Mouse (Mus musculus): Measurements from ENCODE around the gene Appl2. TPM values are rescaled to one million over a fixed set of nuclear protein-coding genes. Genes with fewer than 3 reads are reported as not detected.
A peak's percentile ranks its signal among the peaks of the same experiment; 100 is the strongest.
"Not testable (repeated sequence)": the region's sequence is repeated elsewhere in the genome, so short reads cannot be mapped to it uniquely, and the experiment has no call there.

The Appl2 gene
- total RNA-seq (2015) (24.7 and 25.4 TPM in 2 replicates), total RNA-seq (2017) (26.2 and 32.0 TPM in 2 replicates)

- ATAC-seq (replicated peaks; ENCODE audit: poor library complexity): peak; percentile 57
Measured at GRCm38 (mm10) chr10:83648131-83649020, at the start of gene Appl2. TSS of gene Appl2 (minus strand) at chr10:83648738.

- no peak for ATAC-seq (replicated peaks; ENCODE audit: poor library complexity)
Measured at GRCm38 (mm10) chr10:83696226-83696625, 47.7 kb upstream of the Appl2 start.

GRCm38 (mm10) chr10:83692175-83692895, 43.8 kb upstream of the Appl2 start:
- peak; percentile 61 for ATAC-seq (replicated peaks; ENCODE audit: poor library complexity)

- no peak for ATAC-seq (replicated peaks; ENCODE audit: poor library complexity)
Measured at GRCm38 (mm10) chr10:83688215-83688614, 39.7 kb upstream of the Appl2 start.

GRCm38 (mm10) chr10:83681334-83681733, 32.8 kb upstream of the Appl2 start:
- no peak for ATAC-seq (replicated peaks; ENCODE audit: poor library complexity)

- no peak for ATAC-seq (replicated peaks; ENCODE audit: poor library complexity)
Measured at GRCm38 (mm10) chr10:83666556-83666955, 18.0 kb upstream of the Appl2 start.

- no peak for ATAC-seq (replicated peaks; ENCODE audit: poor library complexity)
Measured at GRCm38 (mm10) chr10:83661925-83662324, 13.4 kb upstream of the Appl2 start.

GRCm38 (mm10) chr10:83660605-83661004, 12.1 kb upstream of the Appl2 start:
- ATAC-seq (replicated peaks; ENCODE audit: poor library complexity): no peak

GRCm38 (mm10) chr10:83654591-83654990, 6.1 kb upstream of the Appl2 start:
- no peak for ATAC-seq (replicated peaks; ENCODE audit: poor library complexity)

- not testable (repeated sequence) for ATAC-seq (replicated peaks; ENCODE audit: poor library complexity)
Measured at GRCm38 (mm10) chr10:83652205-83652866, 3.8 kb upstream of the Appl2 start.

GRCm38 (mm10) chr10:83649037-83649436, 499 bp upstream of the Appl2 start:
- ATAC-seq (replicated peaks; ENCODE audit: poor library complexity): no peak

- ATAC-seq (replicated peaks; ENCODE audit: poor library complexity): peak; percentile 11; the same call in 1 of the 2 replicates
Measured at GRCm38 (mm10) chr10:83646351-83646885, 2.1 kb downstream of the Appl2 start.

- no peak for ATAC-seq (replicated peaks; ENCODE audit: poor library complexity)
Measured at GRCm38 (mm10) chr10:83645716-83645990, 2.9 kb downstream of the Appl2 start.

GRCm38 (mm10) chr10:83644865-83645715, 3.4 kb downstream of the Appl2 start:
- ATAC-seq (replicated peaks; ENCODE audit: poor library complexity): peak; percentile 79

GRCm38 (mm10) chr10:83644167-83644566, 4.4 kb downstream of the Appl2 start:
- no peak for ATAC-seq (replicated peaks; ENCODE audit: poor library complexity)

GRCm38 (mm10) chr10:83641641-83642040, 6.9 kb downstream of the Appl2 start:
- ATAC-seq (replicated peaks; ENCODE audit: poor library complexity): no peak

GRCm38 (mm10) chr10:83639881-83640386, 8.6 kb downstream of the Appl2 start:
- no peak for ATAC-seq (replicated peaks; ENCODE audit: poor library complexity)

GRCm38 (mm10) chr10:83637295-83637694, 11.2 kb downstream of the Appl2 start:
- ATAC-seq (replicated peaks; ENCODE audit: poor library complexity): peak; percentile 79

- ATAC-seq (replicated peaks; ENCODE audit: poor library complexity): no peak
Measured at GRCm38 (mm10) chr10:83636191-83636590, 12.3 kb downstream of the Appl2 start.

GRCm38 (mm10) chr10:83634461-83634860, 14.1 kb downstream of the Appl2 start:
- peak; percentile 71 for ATAC-seq (replicated peaks; ENCODE audit: poor library complexity)
